Mouse (Mus musculus) stomach, embryonic 14.5 days (tissue): ENCODE measurements around the gene H1foo. TPM values are rescaled to one million over a fixed set of nuclear protein-coding genes. Genes with fewer than 3 reads are reported as not detected.

Experiments
- ATAC-seq: fragments of 200-750 bp; cut with Nextera tagmentation; 2 replicates; pipeline ENCODE4 v1.8.0; 2017; ENCODE audit warnings: low read depth, moderate TSS enrichment; ENCODE audit not compliant: insufficient number of reproducible peaks, insufficient read depth, low FRiP score
- H3K27ac ChIP-seq: fragments of 300-500 bp; sonication (generic); 2 replicates; pipeline ENCODE4 v1.5.1; 2014; ENCODE audit warnings: mild to moderate bottlenecking, low read length, moderate library complexity, mixed read lengths
- H3K27me3 ChIP-seq: fragments of 300-500 bp; sonication (generic); 2 replicates; pipeline ENCODE4 v1.6.1; 2014; ENCODE audit warnings: low read length, control low read depth, mixed read lengths; ENCODE audit not compliant: control insufficient read depth, insufficient read depth
- H3K36me3 ChIP-seq: fragments of 300-500 bp; sonication (generic); 2 replicates; pipeline ENCODE4 v1.6.1; 2014; ENCODE audit warnings: mild to moderate bottlenecking, control low read depth, low read length, moderate library complexity, mixed read lengths; ENCODE audit not compliant: control insufficient read depth, insufficient read depth
- H3K4me1 ChIP-seq: fragments of 300-500 bp; sonication (generic); 2 replicates; pipeline ENCODE4 v1.6.1; 2014; ENCODE audit warnings: low read length, control low read depth, mixed read lengths; ENCODE audit not compliant: control insufficient read depth, insufficient read depth
- H3K4me2 ChIP-seq: fragments of 300-500 bp; sonication (generic); replicated peaks from 2 replicates; pipeline ENCODE4 v1.6.1; 2014; ENCODE audit warnings: low read depth, low read length, control low read depth
- H3K4me3 ChIP-seq: fragments of 300-500 bp; sonication (generic); 2 replicates; pipeline ENCODE4 v1.5.1; 2014; ENCODE audit warnings: low read depth, low read length, control low read depth
- H3K9ac ChIP-seq: fragments of 300-500 bp; sonication (generic); replicated peaks from 2 replicates; pipeline ENCODE4 v1.6.1; 2014; ENCODE audit warnings: low read depth, mild to moderate bottlenecking, control low read depth, low read length, moderate library complexity, mixed read lengths
- H3K9me3 ChIP-seq: fragments of 300-500 bp; sonication (generic); 2 replicates; pipeline ENCODE4 v1.6.1; 2016; ENCODE audit warnings: low read depth, low read length, control low read depth; ENCODE audit not compliant: control insufficient read depth
- WGBS: fragments of 180-500 bp; shearing (Covaris S2); extraction: QIAGEN DNeasy Blood & Tissue Kit; methylation state at CpG from one replicate; pipeline ENCODE4 v1.1.7; 2014; 5-methylcytosine and 5-hydroxymethylcytosine counted together
- polyA plus RNA-seq: library from polyadenylated mRNA; unstranded; fragments of >200 nt; fragmentation: Nextera tagmentation; extraction: Ambion mirVana; gene quantifications from 2 replicates; pipeline ENCODE4 v1.2.1, GENCODE M21; 2014

H1foo gene
- polyA plus RNA-seq, 1 experiment from 2014 or later: not detected

DNA sequence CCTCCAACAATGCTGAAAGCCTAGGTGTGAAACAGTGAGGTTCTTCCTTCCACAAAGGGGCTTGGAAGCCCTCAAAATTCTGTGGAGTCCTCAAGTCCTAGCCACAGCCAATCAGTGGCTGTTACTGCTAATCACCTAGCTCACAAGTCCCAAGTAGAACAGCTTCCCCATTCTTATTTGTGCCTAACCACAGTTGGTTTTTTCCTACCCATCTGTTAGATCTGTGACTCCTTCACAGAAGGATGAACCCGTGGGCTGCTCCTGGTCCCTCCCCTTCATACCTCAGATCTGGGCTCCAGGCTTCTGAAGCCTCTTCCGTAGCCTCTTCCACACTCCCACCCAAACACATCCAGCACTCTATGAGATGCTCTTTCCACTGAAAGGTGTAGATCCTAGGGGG, 37.9 kb upstream of the H1foo start:
- Histone ChIP-seq H3K4me3 (no peak overlapping the region), H3K9ac (no peak overlapping the region), H3K27ac (no peak overlapping the region), H3K9me3 (no peaks in the 10 kb centered on the region), H3K36me3 (peaks cover 12% of the 10 kb centered on the region; the same call in 1 of the 2 replicates), H3K4me1 (no peaks in the 10 kb centered on the region), H3K27me3 (no peaks in the 10 kb centered on the region), H3K4me2 (no peak overlapping the region)
- ATAC-seq: no peak
- 74% methylated on average over 2 of the region's 2 CpGs for WGBS

DNA sequence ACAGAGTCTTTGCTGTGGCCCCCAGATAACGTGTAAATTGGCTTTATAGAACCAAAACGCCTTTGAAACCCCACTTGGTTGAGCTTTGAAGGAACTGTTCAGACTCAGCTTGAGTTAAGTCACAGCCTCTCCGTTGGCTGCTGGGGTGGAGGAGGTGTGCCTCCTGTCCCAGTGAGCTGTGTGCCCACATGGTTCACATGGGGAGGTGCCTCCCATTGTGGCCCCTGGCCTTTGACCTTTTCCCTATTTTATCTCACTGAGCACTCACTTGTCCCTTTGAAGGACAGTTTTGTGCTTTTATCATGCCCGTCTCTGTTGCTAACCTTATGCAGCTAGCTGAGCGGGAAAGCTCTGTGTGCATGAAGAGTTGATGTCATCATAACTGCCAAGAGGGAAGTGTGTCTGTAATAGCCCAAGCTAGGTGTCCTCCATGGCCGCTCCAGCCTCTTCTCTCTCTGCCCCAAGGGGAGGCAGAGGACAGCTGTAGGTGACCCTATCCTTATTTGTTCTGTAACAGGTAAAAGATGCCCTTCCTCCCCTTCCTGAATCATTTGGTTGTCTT, 36.2 kb upstream of the H1foo start:
- H3K36me3 ChIP-seq: peaks cover 9% of the 10 kb centered on the region; the same call in 1 of the 2 replicates
- H3K27ac ChIP-seq: no peak overlapping the region
- no peaks in the 10 kb centered on the region for H3K27me3 ChIP-seq
- H3K4me3 ChIP-seq: no peak overlapping the region
- 38% methylated on average over 6 of the region's 6 CpGs for WGBS
- no peak for ATAC-seq
- H3K9me3 ChIP-seq: no peaks in the 10 kb centered on the region
- H3K9ac ChIP-seq: no peak overlapping the region
- no peaks in the 10 kb centered on the region for H3K4me1 ChIP-seq
- H3K4me2 ChIP-seq: no peak overlapping the region

GRCm38 (mm10) chr6:115909052-115909451, 35.7 kb upstream of the H1foo start:
- H3K36me3 ChIP-seq: peaks cover 9% of the 10 kb centered on the region; the same call in 1 of the 2 replicates
- no peak overlapping the region for H3K27ac ChIP-seq
- no peaks in the 10 kb centered on the region for H3K9me3 ChIP-seq
- no peaks in the 10 kb centered on the region for H3K27me3 ChIP-seq
- WGBS: 77% methylated on average over 3 of the region's 3 CpGs
- no peaks in the 10 kb centered on the region for H3K4me1 ChIP-seq
- ATAC-seq: no peak
- H3K4me2 ChIP-seq: no peak overlapping the region
- no peak overlapping the region for H3K9ac ChIP-seq
- H3K4me3 ChIP-seq: no peak overlapping the region

- no peak overlapping the region for H3K4me2 ChIP-seq
- no peak overlapping the region for H3K27ac ChIP-seq
- no peak overlapping the region for H3K9ac ChIP-seq
- peaks cover 9% of the 10 kb centered on the region for H3K36me3 ChIP-seq
- no peak for ATAC-seq
- H3K27me3 ChIP-seq: no peaks in the 10 kb centered on the region
- WGBS: 64% methylated on average over 8 of the region's 8 CpGs
- H3K9me3 ChIP-seq: no peaks in the 10 kb centered on the region
- H3K4me1 ChIP-seq: no peaks in the 10 kb centered on the region
- no peak overlapping the region for H3K4me3 ChIP-seq
Observed at GRCm38 (mm10) chr6:115909940-115910339, 34.8 kb upstream of the H1foo start.

DNA sequence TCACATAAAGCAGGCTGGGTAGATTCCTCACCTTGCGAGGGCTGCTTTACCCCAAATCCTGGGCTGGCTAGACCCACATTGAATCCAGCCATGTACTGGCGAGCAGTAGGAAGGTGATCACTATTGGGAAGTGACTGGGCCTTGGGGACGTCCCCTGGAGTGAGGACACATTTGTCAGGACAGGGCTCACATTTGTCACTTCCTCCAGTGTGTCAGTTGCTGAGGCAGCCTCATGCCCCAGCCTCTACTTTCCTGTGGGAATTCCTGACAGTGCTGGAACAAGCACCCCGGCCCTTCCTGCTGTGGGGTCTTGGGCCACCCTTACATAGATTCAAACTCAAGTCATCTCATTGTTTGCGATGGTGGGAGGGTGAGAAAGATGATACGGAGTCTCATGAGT, 33.0 kb upstream of the H1foo start:
- Histone ChIP-seq H3K27ac (no peak overlapping the region), H3K27me3 (no peaks in the 10 kb centered on the region), H3K4me1 (no peaks in the 10 kb centered on the region), H3K4me3 (no peak overlapping the region), H3K9ac (no peak overlapping the region), H3K36me3 (peaks cover 9% of the 10 kb centered on the region), H3K9me3 (no peaks in the 10 kb centered on the region), H3K4me2 (no peak overlapping the region)
- no peak for ATAC-seq
- 80% methylated on average over 6 of the region's 6 CpGs for WGBS

DNA sequence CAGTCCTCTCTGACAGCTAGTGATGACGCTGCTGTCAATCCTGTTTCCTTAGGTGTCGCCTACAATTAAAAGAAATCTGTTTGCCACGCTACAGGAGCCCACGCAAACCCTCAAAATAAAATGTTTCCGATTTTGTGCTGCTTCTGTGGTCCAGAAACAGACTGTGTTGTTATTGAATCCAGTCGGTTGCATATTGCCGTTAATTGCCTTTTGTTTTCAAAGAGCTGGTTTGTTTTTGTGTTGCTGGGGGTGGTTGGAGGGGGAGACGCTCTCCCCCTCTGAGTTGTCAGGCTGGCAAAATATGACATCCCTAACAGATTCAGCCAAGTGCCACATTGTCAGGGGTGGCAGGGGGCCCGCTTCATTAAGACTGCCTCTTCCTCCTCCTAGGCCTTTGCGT, 31.3 kb upstream of the H1foo start:
- H3K4me2 ChIP-seq: no peak overlapping the region
- 86% methylated on average over 10 of the region's 10 CpGs for WGBS
- H3K36me3 ChIP-seq: peaks cover 5% of the 10 kb centered on the region
- H3K27ac ChIP-seq: no peak overlapping the region
- no peak overlapping the region for H3K4me3 ChIP-seq
- ATAC-seq: no peak
- H3K9ac ChIP-seq: no peak overlapping the region
- H3K27me3 ChIP-seq: no peaks in the 10 kb centered on the region
- no peaks in the 10 kb centered on the region for H3K4me1 ChIP-seq
- H3K9me3 ChIP-seq: no peaks in the 10 kb centered on the region

DNA sequence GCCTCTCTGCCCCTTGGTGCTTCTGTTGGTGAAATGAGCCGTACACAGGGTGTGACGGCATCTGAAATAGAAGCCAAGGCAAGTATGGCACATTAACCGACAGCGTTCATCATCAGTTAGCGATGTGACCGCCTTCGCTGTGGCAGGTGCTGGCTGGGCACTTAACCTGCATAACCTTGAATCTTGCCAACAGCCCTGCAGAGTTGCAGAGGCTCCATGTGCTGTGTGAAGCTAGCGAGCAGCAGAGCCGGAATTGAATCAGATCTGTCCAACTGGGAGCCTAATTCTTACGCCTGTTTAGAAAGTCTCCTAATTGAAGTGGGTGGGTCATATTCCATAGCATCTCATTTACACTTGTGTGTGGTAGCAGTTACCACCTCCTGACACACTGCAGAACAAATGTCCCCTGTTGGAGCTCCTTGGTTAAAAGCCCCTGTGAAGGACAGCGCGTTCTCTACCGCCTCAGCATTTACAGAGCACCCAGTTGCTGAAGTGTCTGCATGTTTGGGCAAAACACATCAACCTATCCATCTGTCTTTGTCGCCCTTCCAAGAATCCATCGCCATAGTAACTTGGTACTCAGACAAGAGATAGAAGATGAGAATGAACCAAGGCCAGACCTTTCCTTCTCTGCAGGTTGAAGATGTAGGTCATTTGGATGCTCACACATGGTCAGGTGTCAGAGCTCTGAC, 30.1 kb upstream of the H1foo start:
- no peak overlapping the region for H3K9ac ChIP-seq
- no peak overlapping the region for H3K4me2 ChIP-seq
- no peak overlapping the region for H3K27ac ChIP-seq
- no peaks in the 10 kb centered on the region for H3K27me3 ChIP-seq
- H3K36me3 ChIP-seq: peaks cover 5% of the 10 kb centered on the region
- no peaks in the 10 kb centered on the region for H3K4me1 ChIP-seq
- no peak overlapping the region for H3K4me3 ChIP-seq
- ATAC-seq: no peak
- no peaks in the 10 kb centered on the region for H3K9me3 ChIP-seq
- WGBS: 77% methylated on average over 15 of the region's 15 CpGs

DNA sequence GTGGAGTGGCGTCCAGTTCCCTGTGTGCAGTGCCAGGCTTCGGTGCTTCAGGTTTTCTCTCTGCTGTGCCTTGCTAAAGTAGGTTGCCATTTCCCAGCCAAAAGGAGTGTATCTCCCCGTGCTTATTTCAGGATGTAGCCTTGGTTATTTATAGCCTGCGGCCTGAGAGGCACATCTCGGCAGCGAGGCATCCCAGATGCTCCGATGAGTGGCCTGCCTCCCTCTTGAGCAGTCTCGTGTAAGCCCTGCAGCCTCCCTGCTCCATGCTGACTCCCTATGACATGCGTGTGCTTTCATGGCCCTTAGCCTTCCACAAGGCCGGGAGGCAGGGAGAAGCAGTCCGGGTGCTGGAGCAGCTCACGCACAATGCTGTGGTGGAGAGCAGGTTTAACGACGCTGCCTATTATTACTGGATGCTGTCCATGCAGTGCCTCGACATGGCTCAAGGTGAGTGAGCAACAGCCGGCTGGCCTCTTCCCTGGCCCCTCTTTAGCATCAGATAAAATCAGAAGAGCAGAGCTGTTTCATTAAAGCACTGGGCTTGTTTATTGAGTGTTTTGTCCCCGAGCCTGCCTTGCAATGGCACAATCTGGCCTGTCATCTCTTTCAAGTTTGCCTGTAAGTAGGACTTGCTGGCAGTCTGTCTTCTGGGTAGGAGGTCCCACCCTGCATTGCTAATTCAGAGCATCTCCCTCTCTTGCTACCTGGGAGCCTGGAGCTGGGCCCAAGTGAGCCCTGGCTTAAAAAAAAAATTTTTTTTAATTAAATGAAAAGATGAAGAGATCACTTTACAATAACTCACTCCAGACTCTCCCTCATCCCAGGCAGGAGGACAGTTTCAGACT, 28.9 kb upstream of the H1foo start:
- no peak overlapping the region for H3K4me2 ChIP-seq
- H3K4me1 ChIP-seq: no peaks in the 10 kb centered on the region
- H3K27ac ChIP-seq: no peak overlapping the region; the same call in 1 of the 2 replicates
- no peak for ATAC-seq
- H3K36me3 ChIP-seq: peaks cover 1% of the 10 kb centered on the region
- no peak overlapping the region for H3K4me3 ChIP-seq
- WGBS: 65% methylated on average over 17 of the region's 17 CpGs
- no peaks in the 10 kb centered on the region for H3K27me3 ChIP-seq
- no peaks in the 10 kb centered on the region for H3K9me3 ChIP-seq
- no peak overlapping the region for H3K9ac ChIP-seq
